Mouse (Mus musculus) megakaryocyte-erythroid progenitor cell, adult 5-6 weeks (primary cell): ENCODE measurements around the gene Tep1. TPM values are rescaled to one million over a fixed set of nuclear protein-coding genes. Genes with fewer than 3 reads are reported as not detected.
"Not testable (repeated sequence)": the region's sequence is repeated elsewhere in the genome, so short reads cannot be mapped to it uniquely, and the experiment has no call there.

Experiments used
- ATAC-seq: replicated peaks from 2 replicates; pipeline ENCODE4 v1.8.0; 2016; ENCODE audit warnings: mild to moderate bottlenecking, inconsistent platforms; ENCODE audit not compliant: severe bottlenecking, poor library complexity, low FRiP score, low TSS enrichment
- total RNA-seq, 2 experiments: library from RNA; stranded (forward) in 1 of 2; stranded (reverse) in 1 of 2; fragments of 200-1000, 215-1000 nt in 1 of 2; fragments of >200 nt in 1 of 2; fragmentation: Nextera tagmentation in 1 of 2; gene quantifications; 2 replicates each; pipeline ENCODE4 v1.2.3; 2014 to 2017

Tep1 gene
- total RNA-seq (2014; fragmentation: Nextera tagmentation): 11.1 and 25.3 TPM in 2 replicates
- 2.7 and 9.1 TPM in 2 replicates for total RNA-seq (2017)

DNA sequence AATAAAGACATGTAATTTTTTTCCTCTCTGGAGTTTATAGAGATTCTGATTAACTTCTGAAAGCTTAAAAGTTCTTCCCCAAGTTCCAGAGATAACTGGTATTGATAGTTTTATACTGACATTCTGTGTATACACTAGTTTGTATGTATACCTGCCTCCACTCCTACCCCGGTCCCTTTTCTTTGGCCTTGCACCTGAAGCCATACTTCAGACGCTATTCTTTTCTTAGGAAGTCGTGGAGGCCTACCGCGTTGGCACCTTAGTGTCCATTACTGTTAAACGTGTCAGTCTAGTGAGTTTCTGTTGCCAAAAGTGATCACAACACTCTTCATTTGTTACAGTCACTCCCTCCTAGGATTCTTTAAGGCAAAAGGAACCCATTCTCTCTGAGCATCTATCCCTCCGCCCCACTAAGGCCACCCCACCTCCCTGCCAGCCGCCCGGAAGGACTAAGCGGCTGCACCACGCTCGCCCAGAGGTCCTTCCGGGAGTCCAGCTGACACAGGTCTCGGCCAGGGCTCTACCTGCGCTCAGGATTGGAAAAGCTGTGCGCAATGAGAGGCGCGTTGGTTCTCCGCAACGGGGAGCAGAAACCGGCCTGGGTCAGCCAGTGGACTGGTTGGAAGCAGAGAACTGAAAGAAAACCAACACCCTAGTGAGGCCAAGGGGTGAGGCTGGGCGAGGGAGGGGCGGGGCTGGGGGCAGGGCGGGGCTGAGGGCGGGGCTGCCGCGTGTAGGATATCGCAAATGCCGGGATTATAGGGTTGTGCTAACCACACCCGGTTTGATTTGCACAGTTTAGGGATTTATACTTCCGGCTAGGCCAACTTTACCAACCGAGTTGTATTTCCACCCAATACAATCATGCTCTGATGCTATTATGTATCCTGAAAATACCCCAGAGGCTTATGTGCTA lies at the start of gene Tep1:
Gene Tep1, minus strand, starts transcription at position 672 of the 916 bp plus-strand sequence.
- ATAC-seq: peak; percentile 88

DNA sequence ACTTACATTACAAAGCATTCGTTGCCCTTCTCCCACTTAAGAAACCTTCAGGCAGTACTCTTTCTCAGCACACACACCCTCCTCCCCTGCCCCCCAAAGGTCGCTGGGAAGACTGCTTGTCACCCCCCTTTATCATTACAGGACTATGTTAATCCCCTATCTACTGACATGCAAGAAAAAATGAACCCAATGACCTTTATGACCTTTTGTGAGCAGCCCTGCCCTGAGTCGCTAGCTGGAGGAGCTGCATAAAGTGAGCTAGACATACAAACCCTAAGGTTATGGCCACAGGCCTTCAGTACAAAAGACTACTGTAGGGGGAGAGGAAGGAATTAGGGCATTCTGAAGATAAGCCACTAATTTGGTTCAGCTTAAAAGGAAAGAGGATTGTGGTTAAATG lies 41.0 kb upstream of the Tep1 start:
- ATAC-seq: no peak

GRCm38 (mm10) chr14:50908126-50908525 lies 37.8 kb upstream of the Tep1 start:
- ATAC-seq: no peak

DNA sequence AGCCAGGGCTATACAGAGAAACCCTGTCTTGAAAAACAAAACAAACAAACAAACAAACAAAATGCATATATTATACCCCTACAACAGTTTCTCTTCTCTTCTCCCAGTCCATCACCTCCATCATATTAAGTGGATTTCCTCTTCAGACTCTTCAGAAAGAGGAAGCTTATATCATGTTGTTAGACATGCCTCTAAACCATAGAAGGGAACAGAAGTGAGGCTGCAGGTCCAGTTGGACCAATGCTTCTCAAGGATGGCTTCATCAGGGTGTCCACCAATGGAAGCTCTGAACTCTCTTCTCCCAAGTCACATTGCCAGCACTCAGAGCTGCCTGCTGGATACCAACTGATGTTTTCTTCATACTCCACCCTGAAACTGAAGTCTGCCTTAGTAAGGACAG lies 35.0 kb upstream of the Tep1 start:
- ATAC-seq: not testable (repeated sequence)

GRCm38 (mm10) chr14:50904828-50905129 lies 34.4 kb upstream of the Tep1 start:
- no peak for ATAC-seq

- peak; percentile 97 for ATAC-seq
Observed at GRCm38 (mm10) chr14:50903973-50904827, 33.8 kb upstream of the Tep1 start.

- 0 out of 2 replicates have a peak, but pooled peaks have one; percentile 24 for ATAC-seq
Observed at GRCm38 (mm10) chr14:50897992-50898391, 27.6 kb upstream of the Tep1 start.

GRCm38 (mm10) chr14:50897374-50897765 lies 27.0 kb upstream of the Tep1 start, which contains the start of gene Klhl33:
Klhl33 (minus strand) TSS chr14:50897507.
- no peak for ATAC-seq

- ATAC-seq: no peak
Observed at GRCm38 (mm10) chr14:50896747-50897373, 26.5 kb upstream of the Tep1 start.

- ATAC-seq: no peak
Observed at GRCm38 (mm10) chr14:50895985-50896746, 25.8 kb upstream of the Tep1 start.

DNA sequence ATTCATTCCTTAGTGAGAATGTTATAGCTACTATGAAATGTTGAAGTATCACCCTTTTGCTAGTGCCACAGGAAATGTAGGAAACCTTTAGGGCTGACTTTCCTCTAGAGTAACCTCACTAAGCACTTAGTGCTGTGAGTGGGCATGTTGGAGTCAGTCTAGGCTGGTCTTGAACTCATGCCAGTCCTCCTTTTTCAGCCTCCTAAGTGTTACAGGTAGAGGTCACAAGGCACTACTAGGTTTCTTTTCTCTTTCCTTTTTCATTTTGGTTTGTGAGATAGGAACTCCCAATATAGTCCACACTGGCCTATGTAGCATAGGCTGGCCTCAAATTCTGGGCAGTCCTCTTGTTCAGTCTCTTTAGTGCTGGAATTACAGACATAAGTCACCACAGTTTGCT lies 25.0 kb upstream of the Tep1 start:
- ATAC-seq: no peak

DNA sequence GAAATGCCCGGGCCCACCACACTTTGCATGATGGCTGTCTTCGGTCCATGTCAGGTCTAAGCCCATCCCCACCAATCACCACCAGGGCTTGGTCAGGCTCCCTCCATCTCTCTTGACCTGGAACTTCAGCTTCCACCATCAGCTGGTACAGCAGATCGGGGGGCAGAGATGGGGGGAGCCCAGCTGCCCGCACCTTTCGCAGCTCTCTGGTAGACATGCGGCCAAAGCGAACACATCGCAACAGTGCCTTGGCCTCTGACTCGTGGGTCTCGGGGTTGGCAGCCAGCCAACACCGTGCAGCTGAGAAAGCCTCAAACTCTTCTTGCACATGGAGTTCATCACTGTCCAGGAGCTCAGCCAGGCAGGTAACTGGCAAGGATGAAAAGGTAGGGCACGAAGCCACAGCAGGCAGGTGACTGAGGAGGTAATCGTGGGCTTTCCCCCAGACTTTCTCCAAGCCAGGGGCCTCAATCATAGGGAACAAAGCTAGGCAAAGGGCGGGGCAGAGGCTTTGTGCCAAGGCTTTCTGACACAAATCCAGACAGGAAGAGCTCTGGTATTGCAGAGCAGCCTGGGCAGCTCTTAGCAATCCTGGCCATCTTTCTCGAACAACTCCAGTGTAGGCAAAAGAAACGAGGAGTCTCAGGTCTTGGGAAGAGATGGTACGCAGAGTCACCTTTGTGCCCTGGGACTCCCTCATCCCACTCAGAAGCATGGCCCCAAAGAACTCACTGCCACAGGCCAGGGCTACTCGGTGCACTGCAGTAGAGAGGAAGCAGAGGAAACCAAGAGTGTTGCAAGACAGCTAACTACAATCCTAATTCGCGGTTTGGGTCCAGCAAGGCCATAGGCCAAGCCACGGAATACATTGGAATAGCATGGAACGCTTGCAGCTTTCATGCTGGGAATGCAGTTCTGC lies 22.4 kb upstream of the Tep1 start:
- no peak for ATAC-seq

GRCm38 (mm10) chr14:50892091-50892490 lies 21.7 kb upstream of the Tep1 start:
- no peak for ATAC-seq

DNA sequence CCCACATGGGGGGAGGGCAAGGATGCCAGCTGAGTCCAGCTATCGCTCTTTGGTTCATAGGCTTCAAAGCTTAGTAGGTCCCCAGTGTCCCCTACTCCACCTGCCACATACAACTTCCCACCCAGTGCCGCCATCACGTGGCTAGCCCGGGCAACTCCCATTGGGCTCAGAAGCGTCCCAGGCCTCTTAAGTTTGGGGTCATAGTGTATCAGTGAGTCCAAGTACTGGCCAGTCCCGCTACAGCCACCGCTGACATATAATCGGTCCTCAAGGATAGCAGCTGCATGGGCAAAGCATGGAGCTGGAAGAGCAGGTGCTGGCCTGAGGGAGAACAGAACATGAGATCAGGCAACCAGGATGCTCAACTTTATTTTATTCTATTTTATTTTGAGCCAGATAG lies 21.3 kb upstream of the Tep1 start:
- no peak for ATAC-seq

DNA sequence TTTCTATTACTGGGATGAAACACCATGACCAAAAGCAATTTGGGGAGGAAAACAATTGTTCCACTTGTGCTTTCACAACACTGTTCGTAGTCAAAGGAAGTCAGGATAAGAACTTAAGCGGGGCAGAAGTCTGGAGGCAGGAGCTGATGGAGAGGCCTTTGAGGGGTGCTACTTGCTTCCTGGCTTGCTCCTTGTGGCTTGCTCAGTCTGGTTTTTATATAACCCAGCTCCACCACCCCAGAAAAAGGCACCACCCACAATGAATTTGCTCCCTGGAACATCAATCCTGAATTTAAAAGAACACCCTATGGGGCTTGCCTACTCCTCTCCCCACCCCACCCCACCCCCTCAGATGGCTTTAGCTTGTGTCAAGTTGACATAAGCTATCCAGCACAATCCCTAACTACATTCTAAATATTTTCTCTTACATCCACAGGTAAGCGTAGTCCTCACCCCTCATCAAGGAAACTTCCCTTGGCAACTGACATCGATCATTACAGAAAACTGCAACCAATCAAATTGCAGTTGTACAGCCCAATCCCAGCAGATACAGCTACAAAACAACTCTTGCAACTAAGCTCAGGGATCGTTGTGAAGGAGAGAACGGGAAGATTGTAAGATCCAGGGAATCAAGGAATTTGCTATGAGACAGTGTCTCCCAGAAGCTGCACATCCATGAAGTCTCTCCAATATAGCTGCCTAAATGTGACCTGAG lies 6.0 kb upstream of the Tep1 start:
- no peak for ATAC-seq

- ATAC-seq: no peak
Observed at GRCm38 (mm10) chr14:50875591-50876230, 5.4 kb upstream of the Tep1 start.

DNA sequence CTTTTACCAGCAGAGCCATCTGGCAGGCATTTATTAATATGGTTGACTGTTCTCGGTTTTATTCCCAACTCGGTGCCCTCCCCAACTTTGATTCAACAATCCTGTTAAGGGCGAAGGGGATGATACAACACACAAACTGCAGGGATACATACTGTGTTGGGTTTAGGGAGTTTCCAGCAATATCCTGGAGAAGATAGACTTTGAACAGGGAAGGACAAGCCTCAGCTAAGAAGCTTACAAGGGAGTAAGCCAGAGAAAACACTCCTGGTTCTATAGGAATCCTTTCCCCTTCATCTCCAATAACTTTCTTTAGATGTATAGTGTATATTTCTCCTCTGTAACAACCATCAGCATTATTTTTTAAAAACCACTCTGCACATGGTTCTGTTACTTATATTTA lies 4.8 kb upstream of the Tep1 start:
- ATAC-seq: no peak
